Mouse (Mus musculus): ENCODE data around the gene Tnfsf11.

DNA sequence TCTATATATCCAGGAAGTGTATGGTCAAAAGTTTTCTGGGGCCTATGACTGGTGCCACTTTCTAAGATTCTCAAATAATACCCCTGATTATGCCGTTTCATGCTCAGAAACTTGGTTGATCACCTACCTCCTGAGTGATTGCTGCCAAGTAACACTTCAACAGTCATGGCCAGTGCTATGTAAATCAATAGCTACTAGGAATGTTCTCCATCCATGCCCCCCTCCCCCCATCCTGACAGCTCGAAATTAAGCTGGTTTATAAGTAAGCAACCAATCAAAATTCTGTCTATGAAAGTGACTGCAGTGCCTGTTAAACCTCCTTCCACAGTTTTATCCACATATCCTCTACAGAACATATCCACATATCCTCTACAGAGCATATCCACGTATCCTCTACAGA, 25.5 kb upstream of the Tnfsf11 start:
- no peak for TF ChIP-seq POLR2A (IDR thresholded peaks at IDR 0.05; ENCODE audit: insufficient read length, low read depth)
- TF ChIP-seq E2F4 (IDR thresholded peaks at IDR 0.05; ENCODE audit: insufficient read depth) = no peak
- TF ChIP-seq SRF (IDR thresholded peaks at IDR 0.05; ENCODE audit: control insufficient read depth, insufficient read length, low read depth) = no peak
- no peak for TF ChIP-seq USF1 (IDR thresholded peaks at IDR 0.05; ENCODE audit: low read depth)
- no peak for TF ChIP-seq POLR2AphosphoS2 (IDR thresholded peaks at IDR 0.05; ENCODE audit: insufficient read length, low read depth)
- TF ChIP-seq TCF12 (IDR thresholded peaks at IDR 0.05; ENCODE audit: insufficient read depth, poor library complexity, severe bottlenecking) = no peak
- no peak for TF ChIP-seq CEBPB (IDR thresholded peaks at IDR 0.05; ENCODE audit: insufficient read depth, poor library complexity, severe bottlenecking)
- no peak for TF ChIP-seq TCF3 (IDR thresholded peaks at IDR 0.05; ENCODE audit: insufficient read length, low read depth)
- TF ChIP-seq MYOG (IDR thresholded peaks at IDR 0.05; ENCODE audit: control insufficient read depth in 1 of 3, insufficient read depth in 1 of 3, insufficient read length in 2 of 3, low read depth in 2 of 3) = no peak
- TF ChIP-seq MAX (IDR thresholded peaks at IDR 0.05; ENCODE audit: low read depth) = no peak

Data from myocyte (in vitro differentiated cells).